ENCODE assay signal across 7 mouse cellular contexts in genomic region chr6:52417439-52418124, GRCm38 (mm10).
DNase-seq lines count a peak whose midpoint lies in the region; ATAC-seq and TF ChIP-seq lines count a peak whose summit lies in the region.

No protein-coding gene starts in this region.

- H3K4me1 ChIP-seq in midbrain, postnatal 0 days (ENCODE audit: insufficient read depth, low read length) = no peaks in the 10 kb centered on the region
- H3K4me1 ChIP-seq in midbrain, embryonic 15.5 days = 0 out of 2 replicates have a peak, but pooled peaks cover 3% of the 10 kb centered on the region
- peaks cover 10% of the 10 kb centered on the region; the same call in 1 of the 2 replicates for H3K4me1 ChIP-seq in neural tube, embryonic 14.5 days (ENCODE audit: control insufficient read depth, insufficient read depth, low read length)

- no peak for ATAC-seq in midbrain, postnatal 0 days (ENCODE audit: low FRiP score)
- ATAC-seq in midbrain, embryonic 15.5 days (replicated peaks) = no peak
- peak; percentile 41; the same call in 1 of the 2 replicates for ATAC-seq in neural tube, embryonic 14.5 days (ENCODE audit: low read depth)

- H3K4me2 ChIP-seq in midbrain, postnatal 0 days (ENCODE audit: low read depth, low read length, poor library complexity, severe bottlenecking) = no peak overlapping the region
- no peak overlapping the region for H3K4me2 ChIP-seq in midbrain, embryonic 15.5 days
- no peak overlapping the region for H3K4me2 ChIP-seq in neural tube, embryonic 14.5 days (ENCODE audit: low read depth, low read length)

- H3K36me3 ChIP-seq in midbrain, postnatal 0 days (ENCODE audit: insufficient read depth, low read length) = no peaks in the 10 kb centered on the region
- H3K36me3 ChIP-seq in midbrain, embryonic 15.5 days (replicated peaks) = no peaks in the 10 kb centered on the region
- no peaks in the 10 kb centered on the region for H3K36me3 ChIP-seq in neural tube, embryonic 14.5 days (ENCODE audit: control insufficient read depth, insufficient read depth, low read length)

- H3K9me3 ChIP-seq in midbrain, postnatal 0 days (ENCODE audit: low read length) = no peaks in the 10 kb centered on the region
- no peaks in the 10 kb centered on the region for H3K9me3 ChIP-seq in midbrain, embryonic 15.5 days
- H3K9me3 ChIP-seq in neural tube, embryonic 14.5 days (ENCODE audit: control insufficient read depth, low read length) = no peaks in the 10 kb centered on the region

- H3K9ac ChIP-seq in midbrain, postnatal 0 days (replicated peaks; ENCODE audit: low read length, poor library complexity, severe bottlenecking) = no peak overlapping the region
- H3K9ac ChIP-seq in midbrain, embryonic 15.5 days = no peak overlapping the region
- H3K9ac ChIP-seq in neural tube, embryonic 14.5 days (replicated peaks; ENCODE audit: low read depth, low read length) = no peak overlapping the region

- WGBS in midbrain, postnatal 0 days = 63% methylated on average over 10 of the region's 10 CpGs
- WGBS in midbrain, embryonic 15.5 days = 64% methylated on average over 10 of the region's 10 CpGs
- WGBS in neural tube, embryonic 14.5 days = 35% methylated on average over 10 of the region's 10 CpGs

- no peak for TF ChIP-seq CTCF in midbrain, postnatal 0 days (IDR thresholded peaks at IDR 0.05)

- no peak overlapping the region for H3K4me3 ChIP-seq in midbrain, postnatal 0 days (ENCODE audit: low read depth, low read length)
- H3K4me3 ChIP-seq in midbrain, embryonic 15.5 days = no peak overlapping the region
- H3K4me3 ChIP-seq in neural tube, embryonic 14.5 days (ENCODE audit: low read depth, low read length) = no peak overlapping the region

- DNase-seq in midbrain, postnatal 0 days (ENCODE audit: low spot score) = peak; percentile 58
- DNase-seq in gastrocnemius, postnatal 10 days = peak; percentile 44
- DNase-seq in kidney, postnatal 14 days = peak; percentile 51
- DNase-seq in thymus, postnatal 36 days = no peak
- no peak for DNase-seq in spleen, postnatal 4 days (ENCODE audit: low spot score in 2 of 2)

- no peak overlapping the region for H3K27ac ChIP-seq in midbrain, postnatal 0 days (ENCODE audit: low read depth, low read length)
- no peak overlapping the region for H3K27ac ChIP-seq in midbrain, embryonic 15.5 days
- H3K27ac ChIP-seq in neural tube, embryonic 14.5 days (ENCODE audit: low read depth, low read length) = no peak overlapping the region

- no peaks in the 10 kb centered on the region for H3K27me3 ChIP-seq in midbrain, postnatal 0 days (ENCODE audit: insufficient read depth, low read length)
- H3K27me3 ChIP-seq in midbrain, embryonic 15.5 days (replicated peaks) = no peaks in the 10 kb centered on the region
- no peaks in the 10 kb centered on the region for H3K27me3 ChIP-seq in neural tube, embryonic 14.5 days (ENCODE audit: control insufficient read depth, insufficient read depth, low read length)

Comparison
In these comparisons a context has a peak if more than half of its experiments do, and no peak if none do; other contexts are left out.
1. DNase-seq: peak in midbrain, postnatal 0 days (single experiment), gastrocnemius, postnatal 10 days (single experiment) and kidney, postnatal 14 days (single experiment); none in thymus, postnatal 36 days (0 of 2) and spleen, postnatal 4 days (0 of 2).